Mouse (Mus musculus) urinary bladder, postnatal 36 days (tissue): Measurements from ENCODE around the gene Inafm2.
A peak's percentile ranks its signal among the peaks of the same experiment; 100 is the strongest.

Experiments
- DNase-seq, 2 experiments: peaks; one replicate each; pipeline ENCODE4 v3.0.0; 2022; ENCODE audit warnings: low spot score in 2 of 2, mixed read lengths in 1 of 2

Gene Inafm2

DNA sequence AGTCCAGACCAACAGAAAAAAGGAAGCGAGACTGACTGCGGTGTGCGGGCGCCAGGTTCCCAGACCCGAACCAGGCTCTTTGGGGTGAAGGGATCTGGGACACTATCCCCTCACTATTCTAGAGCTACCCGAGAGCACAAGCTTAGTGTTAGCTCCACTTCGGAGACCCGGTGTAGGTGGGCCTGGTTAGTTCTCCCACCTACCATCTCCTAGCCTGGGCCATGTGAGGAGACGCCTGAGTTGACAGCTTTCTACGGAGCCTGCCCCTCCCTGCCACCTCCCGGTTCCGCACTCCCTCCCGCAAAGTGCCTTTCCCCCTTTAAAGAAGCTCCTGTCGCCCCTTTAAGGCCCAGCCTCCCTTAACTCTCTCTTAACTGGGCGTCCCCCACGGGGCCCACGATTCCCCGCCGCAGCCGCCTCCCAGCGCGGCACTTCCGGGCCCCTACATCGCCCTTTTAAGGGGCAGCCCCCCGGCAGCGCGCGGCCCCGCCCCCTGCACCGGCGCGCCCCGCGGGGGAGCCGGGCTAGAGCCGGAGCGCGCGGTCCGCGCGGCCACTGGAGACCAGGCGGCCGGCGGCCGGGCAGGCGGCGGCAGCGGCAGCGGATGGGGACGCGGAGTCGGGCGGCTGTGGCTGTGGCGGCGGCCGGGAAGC is at the start of gene Inafm2:
Inafm2 (plus strand) TSS at position 527 of the 653 bp plus-strand sequence.
- peak; percentile 84 to 91 for DNase-seq

DNA sequence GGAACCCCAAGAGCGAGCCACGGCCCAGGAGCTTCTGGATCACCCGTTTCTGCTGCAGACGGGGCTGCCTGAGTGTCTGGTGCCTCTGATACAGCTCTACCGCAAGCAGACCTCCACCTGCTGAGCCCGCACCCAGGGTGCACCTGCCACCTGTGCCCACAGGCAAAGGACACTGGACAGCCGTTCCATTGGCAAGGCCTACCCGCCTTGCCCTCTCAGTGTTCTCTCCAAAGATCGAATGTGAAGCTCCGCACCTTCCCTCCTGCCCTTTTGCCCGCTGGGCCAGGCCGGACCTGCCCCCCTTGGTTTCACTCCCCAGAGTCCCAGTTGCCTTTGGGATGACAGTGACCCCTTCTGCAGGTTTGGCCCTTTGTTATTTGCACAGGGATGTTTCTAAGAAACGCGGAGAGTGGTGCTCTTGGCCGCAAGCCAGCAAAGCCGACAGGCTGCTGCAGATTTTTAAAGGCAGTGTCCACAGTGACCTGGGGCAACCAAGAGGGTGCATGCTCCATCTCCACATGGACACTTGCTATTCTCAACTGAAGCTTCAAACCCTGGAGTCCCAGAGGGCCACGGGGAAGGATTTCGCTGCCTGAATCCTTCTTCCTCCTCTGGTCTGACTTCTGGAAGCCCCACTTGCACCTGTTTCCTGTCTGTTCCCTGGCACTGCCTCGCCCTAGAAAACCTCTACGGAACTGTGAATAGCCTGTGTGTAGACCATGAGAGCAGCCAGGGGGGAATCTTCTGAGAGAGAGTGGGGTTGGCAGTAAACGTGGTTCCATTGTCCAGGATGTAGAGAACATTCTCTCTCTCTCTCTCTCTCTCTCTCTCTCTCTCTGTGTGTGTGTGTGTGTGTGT is 48.9 kb upstream of the Inafm2 start:
- DNase-seq = no peak

DNA sequence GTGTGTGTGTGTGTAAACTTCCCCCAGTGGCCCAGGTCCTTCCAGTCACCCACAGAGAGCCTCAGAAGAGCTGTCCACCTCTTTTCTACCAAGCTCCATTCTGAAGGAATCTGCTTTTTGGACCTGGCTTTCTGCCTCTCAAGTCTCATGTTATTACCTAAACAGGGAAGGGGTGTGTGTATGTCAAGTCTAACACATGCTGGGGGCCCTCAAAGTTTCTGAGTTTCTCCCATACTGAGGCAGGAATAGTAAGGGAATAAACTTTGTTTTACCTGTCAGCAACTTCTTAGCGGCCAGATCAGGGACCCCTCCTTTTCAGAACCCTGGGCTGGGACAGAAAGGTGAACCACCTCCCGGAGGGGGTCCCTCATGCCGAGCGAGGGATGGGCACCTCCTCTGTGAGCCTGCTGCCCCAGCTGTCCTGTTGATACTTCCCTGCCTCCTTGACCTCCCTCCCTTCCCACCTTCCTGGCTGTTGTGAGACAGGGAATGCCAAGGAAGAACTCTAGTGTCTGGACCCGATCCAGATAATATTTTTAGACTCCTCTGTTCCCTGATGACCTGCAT is 48.2 kb upstream of the Inafm2 start:
- DNase-seq = no peak

GRCm38 (mm10) chr2:118697955-118698354 is 47.6 kb upstream of the Inafm2 start:
- no peak for DNase-seq

DNA sequence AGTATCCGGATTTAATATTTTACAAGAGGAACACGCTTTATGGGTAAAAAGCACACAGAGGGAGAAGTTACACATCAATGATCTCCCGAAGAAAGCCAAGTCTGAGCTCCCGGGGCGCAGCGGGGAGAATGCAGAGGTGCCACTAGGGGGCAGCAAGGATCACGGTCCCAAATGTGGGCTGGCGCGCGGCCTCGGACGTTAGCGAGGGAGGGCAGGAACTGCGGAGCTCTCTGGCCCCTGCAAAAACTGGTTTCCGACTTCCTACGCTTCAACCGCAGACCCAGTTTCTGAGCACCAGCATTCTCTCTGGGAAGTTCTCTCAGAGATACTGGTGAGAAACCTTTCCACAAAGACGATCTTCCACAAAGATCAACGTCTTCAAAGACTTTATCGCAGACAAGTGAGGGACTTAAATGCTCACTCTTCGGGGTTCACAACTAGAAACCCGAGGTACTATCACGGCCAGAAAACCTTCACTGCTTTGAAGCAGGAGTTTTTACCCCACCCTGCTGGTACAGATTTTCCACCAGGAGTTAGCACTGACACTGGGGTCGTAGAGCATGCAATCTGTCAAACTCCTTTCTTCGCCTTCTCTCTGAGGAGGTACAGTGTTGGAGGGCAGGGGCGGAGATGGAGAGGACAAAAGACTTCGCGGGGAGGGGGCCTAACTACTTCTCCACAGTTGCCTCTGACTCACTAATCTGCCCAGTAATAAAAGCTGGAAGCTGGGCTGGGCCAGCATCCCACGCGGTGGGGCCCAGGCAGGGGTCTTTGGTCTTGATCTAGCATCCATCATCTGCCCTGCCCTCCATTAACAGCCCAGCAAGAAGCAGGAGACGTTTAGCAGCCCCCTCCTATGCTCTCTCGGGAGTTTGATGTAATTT is 45.1 kb upstream of the Inafm2 start:
- DNase-seq = peak; percentile 73 to 87

- no peak for DNase-seq
These were observed 44.4 kb upstream of the Inafm2 start for GRCm38 (mm10) chr2:118701161-118701560.

- no peak for DNase-seq
These were observed 43.3 kb upstream of the Inafm2 start for GRCm38 (mm10) chr2:118701971-118702882.

GRCm38 (mm10) chr2:118702883-118703761 is 42.4 kb upstream of the Inafm2 start:
- DNase-seq = peak in 1 of 2 experiments; percentile 40

- DNase-seq = no peak
These were observed 41.4 kb upstream of the Inafm2 start, which contains the start of gene Ankrd63 for GRCm38 (mm10) chr2:118703913-118704730. TSS of gene Ankrd63 (minus strand) at chr2:118703963.

GRCm38 (mm10) chr2:118706436-118706835 is 39.1 kb upstream of the Inafm2 start:
- no peak for DNase-seq

DNA sequence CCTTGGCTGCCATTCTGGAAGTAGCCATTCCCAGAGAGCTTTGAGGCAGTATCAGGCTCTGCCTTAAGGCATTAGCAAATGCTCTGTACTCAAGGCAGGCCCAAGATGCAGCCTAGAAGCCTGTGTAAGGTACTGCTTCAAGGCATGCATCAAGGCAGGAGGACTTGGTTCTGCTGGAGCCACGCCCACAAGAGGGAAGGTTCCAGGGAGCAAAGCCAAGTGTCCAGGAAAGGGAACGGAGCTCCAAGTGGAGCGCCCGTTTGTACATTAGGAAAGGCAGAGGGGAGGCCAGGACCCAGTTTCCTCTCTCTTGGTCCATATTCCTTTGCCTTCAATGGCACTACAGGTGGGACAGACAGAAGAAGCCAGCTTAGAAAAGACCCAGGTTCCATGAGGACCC is 37.1 kb upstream of the Inafm2 start:
- no peak for DNase-seq

DNA sequence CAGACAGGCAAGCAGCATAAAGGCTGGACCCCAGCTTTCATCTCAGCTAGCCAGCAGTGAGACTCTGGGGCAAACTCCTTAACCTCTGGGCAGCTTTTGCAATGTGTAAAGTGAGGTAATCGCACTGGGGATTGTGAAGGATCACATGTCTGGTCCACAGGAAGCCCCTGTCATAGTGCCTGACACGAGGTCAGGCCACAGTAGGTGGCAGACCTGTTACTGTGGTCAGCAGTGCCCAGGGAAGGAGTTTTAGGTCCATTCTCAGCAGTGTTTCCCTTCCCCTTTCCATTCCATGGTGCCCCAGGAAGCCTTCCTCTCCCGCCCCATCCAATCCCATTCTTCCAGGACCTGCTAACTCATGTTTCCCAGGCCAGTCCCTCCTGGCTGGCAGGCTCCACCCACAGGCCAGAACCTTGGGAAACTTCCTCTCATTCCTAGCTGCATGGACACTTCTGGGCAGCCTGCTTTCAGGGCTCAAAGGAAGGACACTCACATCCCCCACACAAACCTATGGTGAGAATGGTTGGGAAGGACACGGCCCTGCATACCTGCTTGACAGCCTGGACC is 35.8 kb upstream of the Inafm2 start:
- DNase-seq = no peak

DNA sequence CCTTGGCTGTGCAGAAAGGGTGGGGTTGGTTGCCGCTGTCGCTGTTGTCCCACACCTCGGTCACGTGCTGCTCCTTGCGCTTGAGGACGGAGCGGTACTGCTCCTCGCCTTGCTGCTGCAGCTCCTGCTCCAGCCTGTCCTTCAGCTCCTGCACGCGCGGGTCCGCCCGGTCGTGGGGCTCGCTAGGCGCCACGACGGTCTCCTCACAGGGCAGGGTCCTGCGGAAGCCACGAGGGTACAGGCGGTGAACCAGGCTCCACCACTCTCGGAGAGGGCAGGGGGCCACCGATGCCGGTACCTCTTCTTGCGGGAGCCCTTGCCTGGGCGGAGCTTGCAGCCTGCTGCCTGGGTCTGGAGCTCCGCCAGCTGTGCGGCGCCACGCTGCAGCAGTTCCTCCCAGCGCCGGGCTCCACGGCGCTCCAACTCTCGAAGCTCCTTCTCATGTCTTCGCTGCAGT is 34.5 kb upstream of the Inafm2 start:
- no peak for DNase-seq

GRCm38 (mm10) chr2:118713631-118714030 is 31.9 kb upstream of the Inafm2 start:
- no peak for DNase-seq

GRCm38 (mm10) chr2:118714230-118714629 is 31.3 kb upstream of the Inafm2 start:
- no peak for DNase-seq

DNA sequence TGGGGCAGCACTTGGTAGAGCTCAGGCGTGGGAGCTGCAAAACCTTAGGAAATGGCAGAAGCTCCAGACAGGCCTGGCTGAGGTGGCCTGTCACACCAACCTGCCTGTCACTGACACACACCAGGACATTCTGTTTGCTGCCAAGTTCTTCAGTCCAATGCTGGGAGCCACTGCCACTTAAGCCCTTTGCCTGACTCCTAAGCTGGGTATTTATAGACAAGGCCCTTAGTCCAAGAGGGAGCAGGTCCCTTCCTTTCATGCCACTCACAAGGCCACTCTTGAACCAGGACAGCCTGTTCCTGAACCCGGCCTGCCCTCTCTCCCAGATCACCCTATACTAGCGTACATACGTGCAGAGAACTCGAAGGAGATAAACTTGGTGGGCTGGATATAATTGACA is 28.9 kb upstream of the Inafm2 start:
- no peak for DNase-seq

DNA sequence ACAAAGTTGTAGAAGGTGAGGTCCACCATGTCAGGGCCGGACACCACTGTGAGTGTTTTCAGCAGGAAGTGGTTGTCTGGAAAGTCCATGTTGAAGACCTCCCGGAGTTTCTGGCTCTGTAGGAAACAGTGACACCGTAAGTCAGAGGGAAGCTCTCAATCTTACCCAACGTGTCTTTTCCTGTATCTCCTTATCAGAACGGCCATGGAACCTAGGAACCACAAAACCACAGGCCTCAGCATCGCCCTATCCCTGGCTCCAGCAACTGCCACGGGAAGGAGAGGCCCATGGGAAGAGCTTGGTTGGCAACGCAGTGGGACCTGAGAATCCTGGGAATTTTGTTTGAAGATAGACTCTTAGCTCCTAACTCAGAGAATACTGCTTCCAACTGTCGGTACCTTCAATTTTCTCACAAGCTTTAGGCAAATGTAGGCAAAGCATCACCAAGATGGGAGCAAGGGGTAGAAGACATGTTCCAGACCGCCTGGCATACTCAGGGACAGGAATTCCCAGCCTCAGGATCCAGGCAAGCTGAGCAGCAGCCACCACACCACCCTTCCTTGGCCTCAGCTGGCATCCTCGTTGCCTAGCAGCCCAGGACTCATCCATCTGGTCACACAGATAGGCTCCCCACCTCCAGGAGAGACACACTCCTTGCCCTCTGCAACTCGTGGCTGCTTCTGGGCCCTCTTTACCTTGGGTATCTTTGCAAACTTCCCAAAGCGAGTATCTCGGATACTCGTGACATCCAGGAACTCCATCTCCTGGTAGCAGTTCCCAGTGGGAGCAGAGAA is 21.7 kb upstream of the Inafm2 start:
- no peak for DNase-seq
